Mouse (Mus musculus) frontal cortex, postnatal 25 days (tissue): ENCODE data around the gene Tmem169.
"Not testable (repeated sequence)": the region's sequence is repeated elsewhere in the genome, so short reads cannot be mapped to it uniquely, and the experiment has no call there.

Experiments used
- DNase-seq, 2 experiments: peaks; one replicate each; pipeline ENCODE4 v3.0.0; 2022; ENCODE audit warnings: low spot score in 2 of 2

Gene Tmem169

GRCm38 (mm10) chr1:72283992-72284485 lies at the start of gene Tmem169, which contains the start of gene Pecr:
TSS of gene Tmem169 (plus strand) at chr1:72284369.
TSS of gene Pecr (minus strand) at chr1:72284314.
- peak; percentile 81 to 84 for DNase-seq

- DNase-seq, result peak; percentile 47 to 49
Measured at GRCm38 (mm10) chr1:72236363-72237006, 47.7 kb upstream of the Tmem169 start.

GRCm38 (mm10) chr1:72237007-72237775 lies 47.0 kb upstream of the Tmem169 start:
- DNase-seq, result no peak

- DNase-seq, result no peak
Measured at GRCm38 (mm10) chr1:72238016-72238580, 46.1 kb upstream of the Tmem169 start.

- not testable (repeated sequence) for DNase-seq
Measured at GRCm38 (mm10) chr1:72239113-72239512, 45.1 kb upstream of the Tmem169 start.

GRCm38 (mm10) chr1:72242581-72243143 lies 41.5 kb upstream of the Tmem169 start:
- no peak for DNase-seq

GRCm38 (mm10) chr1:72243656-72244316 lies 40.4 kb upstream of the Tmem169 start:
- peak; percentile 91 to 92 for DNase-seq

GRCm38 (mm10) chr1:72244317-72245036 lies 39.7 kb upstream of the Tmem169 start:
- no peak for DNase-seq

- DNase-seq, result not testable (repeated sequence)
Measured at GRCm38 (mm10) chr1:72248226-72248737, 35.9 kb upstream of the Tmem169 start.

GRCm38 (mm10) chr1:72251806-72252205 lies 32.4 kb upstream of the Tmem169 start:
- DNase-seq, result no peak

- DNase-seq, result no peak
Measured at GRCm38 (mm10) chr1:72253881-72254491, 30.2 kb upstream of the Tmem169 start.

GRCm38 (mm10) chr1:72254545-72255061 lies 29.6 kb upstream of the Tmem169 start:
- peak; percentile 59 to 68 for DNase-seq

GRCm38 (mm10) chr1:72255062-72255853 lies 28.9 kb upstream of the Tmem169 start:
- peak in 1 of 2 experiments; percentile 9 for DNase-seq

GRCm38 (mm10) chr1:72255854-72256175 lies 28.4 kb upstream of the Tmem169 start:
- no peak for DNase-seq

GRCm38 (mm10) chr1:72256381-72257256 lies 27.6 kb upstream of the Tmem169 start:
- DNase-seq, result no peak

- DNase-seq, result no peak
Measured at GRCm38 (mm10) chr1:72263099-72263498, 21.1 kb upstream of the Tmem169 start.

- no peak for DNase-seq
Measured at GRCm38 (mm10) chr1:72278085-72278484, 6.1 kb upstream of the Tmem169 start.

- DNase-seq, result no peak
Measured at GRCm38 (mm10) chr1:72282604-72283003, 1.6 kb upstream of the Tmem169 start.
